Mouse (Mus musculus) sigmoid colon, adult 10 weeks (tissue): ENCODE data around the gene Slc30a3. TPM values are rescaled to one million over a fixed set of nuclear protein-coding genes. Genes with fewer than 3 reads are reported as not detected.

Experiments used
- polyA plus RNA-seq: library from polyadenylated mRNA; stranded (reverse); fragments of 350-450 nt; fragmentation: Illumina TruSeq; extraction: RNeasy Lipid Tissue Mini Kit (QIAGEN cat#74804); gene quantifications from one replicate; pipeline ENCODE4 v1.2.3, GENCODE M21; 2014; ENCODE audit warnings: low read depth, low replicate concordance

Gene Slc30a3
- polyA plus RNA-seq = not detected

DNA sequence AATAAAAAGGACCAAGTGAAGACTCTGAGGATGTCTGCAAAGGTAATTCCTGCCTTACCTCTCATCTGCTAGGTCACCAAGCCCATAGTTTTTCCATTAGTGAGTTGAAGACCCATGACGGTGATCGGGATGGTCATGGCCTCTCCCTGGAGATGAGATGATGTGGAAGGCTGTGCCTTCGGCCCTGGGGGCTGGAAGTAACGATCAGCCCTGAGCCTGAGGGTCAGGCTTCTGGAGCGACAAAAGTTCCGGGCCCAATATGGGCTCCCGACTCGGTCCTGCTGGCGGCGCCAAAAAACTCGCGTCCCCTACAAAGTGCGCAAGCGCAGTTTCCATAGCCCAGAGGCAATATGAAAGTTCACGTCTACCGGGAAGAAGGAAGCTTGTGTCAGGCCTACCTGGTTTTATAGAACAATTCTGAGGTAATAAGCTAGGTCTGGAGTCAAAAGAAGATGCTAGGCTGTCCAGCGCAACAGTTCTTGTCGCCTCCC lies at the start of gene Slc30a3:
Slc30a3 (minus strand) TSS at position 238 of the 491 bp plus-strand sequence.

DNA sequence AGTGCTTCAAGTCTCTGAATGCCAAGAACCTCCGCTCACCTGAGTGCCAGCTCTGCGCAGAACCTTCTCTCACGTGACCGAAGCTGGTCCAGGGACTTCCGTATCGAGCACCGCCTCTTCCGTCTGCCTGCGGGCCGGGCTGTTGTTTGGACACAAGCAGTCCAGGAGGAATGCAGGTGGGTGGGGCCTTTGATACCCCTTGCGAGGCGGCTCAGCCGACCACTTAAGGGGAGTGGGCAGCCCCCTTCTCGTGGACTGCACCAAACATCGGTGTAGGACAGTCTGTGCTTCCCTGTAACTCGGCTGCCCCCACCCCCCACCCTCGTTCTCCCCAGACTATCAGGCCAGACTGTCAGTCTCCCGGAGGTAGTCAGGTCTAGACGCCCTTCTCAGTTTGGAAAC lies 46.1 kb upstream of the Slc30a3 start, which contains the start of gene Mpv17:
Mpv17 (minus strand) TSS at position 100 of the 402 bp plus-strand sequence.

DNA sequence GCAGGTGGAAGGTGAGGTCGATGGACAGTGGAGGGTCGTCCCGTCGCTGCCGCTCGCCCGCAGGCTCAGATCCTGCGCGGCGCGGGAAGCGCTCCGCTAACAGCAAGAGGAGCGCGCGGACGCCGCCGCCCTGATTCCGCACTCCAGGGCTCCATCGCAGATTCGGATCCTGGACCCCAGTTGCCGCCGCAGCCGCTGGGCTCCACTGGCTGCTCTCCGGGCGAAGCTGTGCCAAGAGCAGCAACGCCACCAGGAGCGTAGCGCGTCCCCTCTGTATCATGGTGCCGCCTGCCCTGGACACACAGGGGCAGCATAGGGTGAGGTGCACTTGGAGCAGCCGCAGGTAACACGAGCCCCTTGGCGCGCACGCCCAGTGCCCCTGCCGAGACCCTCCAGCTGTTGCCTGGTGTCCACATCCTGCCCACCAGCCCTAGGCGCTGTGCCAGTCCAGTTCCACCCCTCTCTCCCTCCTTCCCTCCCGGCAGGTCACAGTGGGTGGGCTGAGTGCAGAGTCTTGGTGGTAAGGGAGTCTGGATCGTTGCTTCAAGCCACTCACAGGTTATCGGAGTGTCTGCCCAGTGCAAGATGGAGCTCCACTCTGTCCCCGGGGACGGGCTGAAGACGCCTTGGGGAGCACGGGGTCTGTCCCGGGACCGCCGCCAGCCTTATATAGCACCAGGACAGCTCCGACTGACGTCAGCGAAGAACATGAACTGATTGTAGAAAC lies 30.4 kb upstream of the Slc30a3 start, which contains the start of gene Ucn:
Ucn (minus strand) TSS at position 589 of the 727 bp plus-strand sequence.

DNA sequence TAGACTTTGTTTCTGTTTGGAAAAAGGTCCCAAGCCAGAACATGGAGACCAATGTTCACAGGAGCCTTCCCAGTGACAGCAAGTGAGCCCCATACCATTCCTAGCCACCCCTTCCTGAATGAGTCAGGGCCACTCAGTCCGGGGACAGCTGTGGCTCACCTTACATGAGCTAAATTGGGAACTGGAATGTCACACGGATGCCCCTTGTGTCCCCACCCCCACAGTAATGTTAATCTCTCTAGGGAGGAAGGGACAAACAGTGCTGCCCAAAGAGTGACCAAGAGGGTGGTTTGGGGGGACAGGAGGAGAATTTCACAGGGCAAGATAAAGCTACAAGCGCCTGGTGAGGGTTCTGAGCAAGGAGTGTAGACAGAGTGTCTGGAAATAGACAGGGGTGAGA lies 8.3 kb upstream of the Slc30a3 start, which contains the start of gene Trim54:
Trim54 (plus strand) TSS at position 359 of the 400 bp plus-strand sequence.

DNA sequence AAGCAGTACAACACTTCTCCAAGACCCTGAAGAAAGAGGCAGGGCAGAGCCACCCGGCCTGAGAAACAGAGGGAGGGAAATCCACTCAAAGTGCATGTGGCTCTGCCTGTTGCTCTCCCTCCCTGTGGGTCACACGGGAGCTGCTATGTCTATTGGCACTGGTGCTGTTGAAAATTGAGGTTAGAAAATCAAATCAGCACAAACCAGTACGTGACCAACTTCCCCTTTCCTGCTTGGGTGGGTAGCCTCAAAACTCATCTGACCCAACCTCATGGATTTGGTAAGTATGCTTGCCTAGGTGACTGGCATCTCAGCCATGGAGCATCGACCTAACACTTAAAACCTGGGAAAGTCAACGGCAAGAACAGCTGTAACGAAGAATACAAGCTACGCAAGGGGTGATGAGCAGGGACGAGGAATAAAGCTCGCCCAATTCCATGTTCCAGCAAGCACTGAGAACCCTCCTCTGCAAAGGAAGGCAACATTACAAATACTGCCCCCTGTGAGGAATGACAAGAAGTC lies 2.2 kb downstream of the Slc30a3 start, which contains the start of gene Dnajc5g:
Dnajc5g (plus strand) TSS at position 472 of the 522 bp plus-strand sequence.

DNA sequence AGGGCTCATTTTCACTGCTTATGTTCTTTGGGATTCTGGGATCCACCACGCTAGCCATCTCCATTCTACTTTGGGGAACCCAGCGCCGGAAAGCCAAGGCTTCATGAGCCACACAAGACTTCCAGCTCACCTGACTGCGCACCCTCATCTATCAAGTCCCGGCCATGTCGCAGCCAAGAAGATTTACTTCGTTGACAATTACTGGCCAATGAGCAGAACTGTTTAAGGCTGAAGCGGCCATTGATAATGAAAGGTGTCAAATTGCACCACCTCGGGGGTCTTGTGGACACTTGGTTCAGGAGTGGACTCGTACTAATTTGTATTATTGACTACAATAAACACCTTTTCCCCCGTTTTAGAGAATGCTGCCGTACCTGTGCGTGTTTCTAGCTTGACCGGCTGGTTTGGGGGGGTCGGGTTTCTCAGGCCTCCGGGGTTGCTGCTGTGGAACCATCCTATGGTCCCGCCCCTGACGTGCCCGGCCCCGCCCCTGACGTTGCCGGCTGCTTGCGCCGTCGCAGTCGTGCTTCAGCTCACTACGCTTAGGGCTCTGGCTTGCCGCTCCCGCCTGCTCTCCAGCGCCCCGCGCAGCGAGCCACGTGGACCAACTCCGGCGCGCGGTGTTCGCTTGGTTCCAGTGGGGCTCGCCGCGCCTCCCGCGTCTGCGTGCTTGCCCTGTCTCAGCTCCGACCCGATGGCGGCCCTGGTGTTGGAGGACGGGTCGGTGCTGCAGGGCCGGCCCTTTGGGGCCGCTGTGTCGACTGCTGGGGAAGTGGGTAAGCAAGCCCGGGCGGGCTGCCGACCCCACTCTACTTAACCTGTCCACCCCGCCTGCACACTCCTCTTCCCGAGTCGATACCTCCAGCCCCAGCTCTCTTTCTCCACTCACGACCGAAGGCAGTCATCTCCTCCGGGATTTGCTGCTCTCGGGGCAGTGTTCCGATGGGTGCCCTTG lies 53.5 kb downstream of the Slc30a3 start, which contains the start of gene Cad:
Cad (plus strand) TSS at position 520 of the 955 bp plus-strand sequence.

DNA sequence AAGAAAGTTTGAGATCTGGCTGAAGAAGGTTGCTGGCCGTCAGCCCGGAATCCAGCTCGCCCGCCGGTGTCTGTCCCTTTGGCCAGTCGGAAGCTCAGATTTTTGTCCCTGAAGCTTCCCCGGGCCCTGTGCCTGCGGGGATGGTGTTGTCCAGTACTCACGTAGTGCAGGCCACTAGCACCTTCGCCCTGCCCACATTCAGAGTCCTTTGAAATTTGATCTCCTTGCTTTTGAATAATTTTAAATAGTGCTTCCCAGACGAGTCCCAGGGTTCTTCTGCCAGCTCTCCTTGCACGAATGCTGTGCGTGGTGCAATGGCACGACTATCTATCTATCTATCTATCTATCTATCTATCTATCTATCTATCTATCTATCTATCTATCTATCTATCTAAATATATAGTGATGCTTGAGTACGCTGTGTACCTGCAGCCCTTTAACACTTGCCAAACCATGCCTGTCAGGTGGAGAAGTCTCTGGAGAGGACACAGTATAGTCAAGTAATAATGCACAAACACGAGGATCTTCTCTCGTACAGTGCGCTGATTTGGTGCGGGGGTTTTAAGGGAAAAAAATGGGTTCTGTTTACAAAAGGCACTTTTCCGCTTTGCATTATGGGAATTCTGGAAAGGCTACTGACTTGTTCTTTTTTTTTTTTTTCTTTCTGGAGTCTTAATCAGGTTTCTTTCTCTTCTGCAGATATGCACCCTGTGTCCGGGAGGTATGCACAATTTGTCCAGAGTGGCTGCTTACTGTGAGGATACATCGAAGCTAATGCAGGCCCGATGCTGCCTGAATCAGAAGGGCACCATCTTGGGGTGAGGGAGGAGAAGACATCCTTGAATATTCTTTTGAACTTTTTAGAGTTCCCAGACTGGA lies 59.0 kb downstream of the Slc30a3 start, which contains the start of gene Slc5a6:
Slc5a6 (minus strand) TSS at position 162 of the 879 bp plus-strand sequence.

DNA sequence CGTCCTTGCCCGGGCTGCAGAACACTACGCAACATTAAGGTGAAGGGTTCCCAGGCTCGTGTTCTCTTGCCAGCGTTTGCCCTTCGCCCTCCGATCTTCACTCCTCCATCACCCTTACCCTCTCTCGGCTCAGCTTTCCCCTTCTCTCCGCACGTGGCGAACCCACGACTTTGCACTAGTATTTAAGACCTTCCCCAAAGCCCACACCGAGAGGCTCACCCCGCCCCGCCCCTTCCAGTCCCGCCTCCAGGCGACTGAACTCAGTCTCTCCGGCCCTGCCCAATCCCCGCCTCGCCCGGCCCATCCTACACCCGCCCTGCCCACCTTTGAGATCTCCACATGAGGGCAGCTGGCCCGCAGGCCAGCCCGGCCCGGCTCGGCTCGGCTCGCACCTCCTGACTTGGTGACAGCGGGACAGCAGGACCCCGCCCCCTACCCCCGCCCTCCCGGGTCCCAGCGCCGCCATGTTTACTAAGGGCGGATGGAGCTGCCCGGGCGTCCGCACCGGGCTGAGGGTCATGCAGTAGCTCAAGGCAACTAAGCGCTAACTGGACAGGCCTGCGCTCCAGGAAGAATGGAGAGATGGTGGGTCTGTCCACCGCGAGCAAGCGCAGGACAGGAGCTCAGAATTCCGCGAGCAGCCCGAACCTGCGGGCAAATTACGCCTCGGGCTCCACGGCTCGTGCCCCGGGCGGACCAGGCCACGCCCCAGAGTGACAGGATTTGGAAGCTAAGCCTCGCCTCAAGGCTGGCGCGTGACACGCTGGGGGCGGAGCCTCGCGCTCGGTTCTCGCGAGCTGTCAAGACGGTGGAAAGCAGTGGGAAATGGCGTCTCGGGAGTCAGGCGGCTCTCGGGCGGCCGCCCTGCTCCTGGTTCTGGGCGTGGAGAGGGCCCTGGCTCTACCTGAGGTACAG lies 59.9 kb downstream of the Slc30a3 start, which contains the start of gene Atraid:
Atraid (plus strand) TSS at position 465 of the 915 bp plus-strand sequence.

Other genes with a start within 250 kb of the Slc30a3 start
- gene Tmem214, start 240.2 kb downstream of the Slc30a3 start, polyA plus RNA-seq = 16.6 TPM
- gene Agbl5, start 219.5 kb downstream of the Slc30a3 start, polyA plus RNA-seq = 4.6 TPM
- 244 TPM for gene Ost4, start 200.4 kb downstream of the Slc30a3 start, polyA plus RNA-seq
- 0.22 TPM for gene Emilin1, start 194.8 kb downstream of the Slc30a3 start, polyA plus RNA-seq
- gene Khk, start 186.8 kb downstream of the Slc30a3 start, polyA plus RNA-seq = not detected
- 7.3 TPM for gene Cgref1, start 162.6 kb downstream of the Slc30a3 start, polyA plus RNA-seq
- gene Preb, start 147.9 kb downstream of the Slc30a3 start, polyA plus RNA-seq = 28.8 TPM
- gene Tcf23, start 139.6 kb downstream of the Slc30a3 start, polyA plus RNA-seq = 1.1 TPM
- gene Atraid, start 59.9 kb downstream of the Slc30a3 start, polyA plus RNA-seq = 79.4 TPM
- gene Slc5a6, start 59.3 kb downstream of the Slc30a3 start, polyA plus RNA-seq = 6.1 TPM
- gene Cad, start 53.5 kb downstream of the Slc30a3 start, polyA plus RNA-seq = 0.85 TPM
- gene Dnajc5g, start 2.0 kb downstream of the Slc30a3 start, polyA plus RNA-seq = not detected
- gene Trim54, start 8.5 kb upstream of the Slc30a3 start, polyA plus RNA-seq = not detected
- gene Ucn, start 30.6 kb upstream of the Slc30a3 start, polyA plus RNA-seq = not detected
- 24.2 TPM for gene Mpv17, start 46.0 kb upstream of the Slc30a3 start, polyA plus RNA-seq
- gene Gm29609, start 71.7 kb upstream of the Slc30a3 start, polyA plus RNA-seq = 0.66 TPM
- 64.0 TPM for gene Gtf3c2, start 71.9 kb upstream of the Slc30a3 start, polyA plus RNA-seq
- 38.8 TPM for gene Snx17, start 85.0 kb upstream of the Slc30a3 start, polyA plus RNA-seq
- 1.8 TPM for gene Eif2b4, start 85.2 kb upstream of the Slc30a3 start, polyA plus RNA-seq
- gene Zfp513, start 94.1 kb upstream of the Slc30a3 start, polyA plus RNA-seq = 1.6 TPM
- gene Ppm1g, start 112.5 kb upstream of the Slc30a3 start, polyA plus RNA-seq = 19.8 TPM
- gene Nrbp1, start 132.6 kb upstream of the Slc30a3 start, polyA plus RNA-seq = 109 TPM
- gene Gm9970, start 133.0 kb upstream of the Slc30a3 start, polyA plus RNA-seq = not detected
- 7.3 TPM for gene Krtcap3, start 143.5 kb upstream of the Slc30a3 start, polyA plus RNA-seq
- gene Ift172, start 182.9 kb upstream of the Slc30a3 start, polyA plus RNA-seq = 11.8 TPM
- gene Fndc4, start 187.8 kb upstream of the Slc30a3 start, polyA plus RNA-seq = 1.7 TPM
- not detected for gene Gckr, start 189.2 kb upstream of the Slc30a3 start, polyA plus RNA-seq